Mouse (Mus musculus) thymus, adult 2 months (tissue): ENCODE results near the gene Phb. TPM values are rescaled to one million over a fixed set of nuclear protein-coding genes. Genes with fewer than 3 reads are reported as not detected.

Experiments
- DNase-seq: peaks from one replicate; pipeline ENCODE4 v3.0.0; 2021
- H3K27ac ChIP-seq: fragments of 200-500 bp; 2 replicates; pipeline ENCODE4 v1.5.1; 2012; ENCODE audit warnings: low read length, control low read depth; ENCODE audit not compliant: control insufficient read depth, insufficient read depth
- H3K27me3 ChIP-seq: fragments of 200-500 bp; 2 replicates; pipeline ENCODE4 v1.6.1; 2012; ENCODE audit warnings: mild to moderate bottlenecking, low read length, moderate library complexity, mixed read lengths; ENCODE audit not compliant: control insufficient read depth, insufficient read depth
- H3K36me3 ChIP-seq: fragments of 200-500 bp; 2 replicates; pipeline ENCODE4 v1.6.1; 2012; ENCODE audit warnings: mild to moderate bottlenecking, low read length, moderate library complexity; ENCODE audit not compliant: control insufficient read depth, insufficient read depth
- H3K4me1 ChIP-seq: fragments of 200-500 bp; replicated peaks from 2 replicates; pipeline ENCODE4 v1.6.1; 2012; ENCODE audit warnings: low read length; ENCODE audit not compliant: control insufficient read depth, insufficient read depth
- H3K4me3 ChIP-seq: fragments of 200-500 bp; 2 replicates; pipeline ENCODE4 v1.5.1; 2012; ENCODE audit warnings: mild to moderate bottlenecking, low read length, control low read depth, moderate library complexity; ENCODE audit not compliant: control insufficient read depth, insufficient read depth
- CTCF ChIP-seq: fragments of 200-500 bp; IDR thresholded peaks from 2 replicates; pipeline ENCODE4 v1.5.1; 2012; ENCODE audit warnings: mild to moderate bottlenecking, control low read depth, low read length, moderate library complexity, borderline replicate concordance; ENCODE audit not compliant: control insufficient read depth, poor library complexity, insufficient read depth; ENCODE audit errors: extremely low read depth
- POLR2A ChIP-seq: fragments of 200-500 bp; IDR thresholded peaks from 2 replicates; pipeline ENCODE4 v1.6.1; 2012; ENCODE audit warnings: mild to moderate bottlenecking, low read length, control low read depth, moderate library complexity; ENCODE audit not compliant: control insufficient read depth, poor library complexity, insufficient read depth; ENCODE audit errors: extremely low read depth
- WGBS: fragments of 180-500 bp; shearing (Covaris S2); methylation state at CpG from one replicate; pipeline ENCODE4 v1.1.7; 2018; 5-methylcytosine and 5-hydroxymethylcytosine counted together
- polyA plus RNA-seq: library from polyadenylated mRNA; depleted of rRNA; stranded (reverse); fragments of >200 nt; gene quantifications from 2 replicates; pipeline ENCODE4 v1.2.3, GENCODE M21; 2012

The Phb gene
- polyA plus RNA-seq, 1 experiment, result 103 TPM

DNA sequence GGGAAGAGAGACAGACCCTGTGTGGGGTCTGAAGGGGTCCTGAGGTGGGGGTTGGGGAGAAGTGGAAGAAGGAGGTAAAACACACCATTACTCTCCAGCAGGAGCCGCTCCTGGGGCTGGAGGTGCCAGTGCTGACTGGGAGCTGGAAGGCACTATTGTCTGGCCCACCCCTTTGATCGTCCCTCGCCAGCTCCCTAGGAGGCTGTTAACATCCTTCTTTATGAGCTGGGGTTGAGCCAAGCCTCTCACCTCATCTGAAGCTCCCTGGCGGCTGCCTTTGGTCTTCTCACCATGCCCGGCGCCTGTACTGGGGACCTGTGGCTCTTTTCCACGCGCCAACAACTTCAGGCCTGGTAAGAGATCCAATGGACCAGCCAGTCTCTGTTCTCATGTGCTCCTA lies 44.3 kb upstream of the Phb start:
- H3K4me3 ChIP-seq, result no peak overlapping the region
- 92% methylated on average over 8 of the region's 8 CpGs for WGBS
- no peak overlapping the region for H3K27ac ChIP-seq
- H3K4me1 ChIP-seq, result no peaks in the 10 kb centered on the region
- H3K36me3 ChIP-seq, result no peaks in the 10 kb centered on the region
- no peaks in the 10 kb centered on the region for H3K27me3 ChIP-seq
- no peak for DNase-seq
- TF ChIP-seq POLR2A, result no peak
- TF ChIP-seq CTCF, result no peak

DNA sequence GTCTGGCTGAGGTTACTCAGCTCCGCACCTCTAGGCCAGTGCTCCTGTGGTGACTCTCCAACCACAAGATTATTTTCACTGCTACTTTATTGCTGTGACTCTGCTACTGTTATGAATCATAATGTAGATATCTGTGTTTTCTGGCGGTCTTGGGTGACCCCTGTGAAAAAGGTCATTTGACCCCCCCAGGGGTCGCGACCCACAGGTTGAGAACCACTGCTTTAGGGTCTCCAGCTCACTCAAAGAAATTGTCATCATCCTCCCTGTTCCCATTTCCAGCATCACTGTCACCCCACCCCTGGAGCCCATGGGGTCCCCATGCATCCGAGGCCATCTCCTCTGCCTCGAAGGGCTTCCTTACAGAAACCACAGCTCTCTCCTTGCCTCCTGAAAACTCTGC lies 36.2 kb upstream of the Phb start:
- no peak for TF ChIP-seq POLR2A
- no peak for TF ChIP-seq CTCF
- H3K4me1 ChIP-seq, result no peaks in the 10 kb centered on the region; the same call in 1 of the 2 replicates
- no peaks in the 10 kb centered on the region for H3K36me3 ChIP-seq
- H3K27ac ChIP-seq, result no peak overlapping the region
- H3K27me3 ChIP-seq, result no peaks in the 10 kb centered on the region
- H3K4me3 ChIP-seq, result no peak overlapping the region
- 87% methylated on average over 6 of the region's 6 CpGs for WGBS
- DNase-seq, result no peak

DNA sequence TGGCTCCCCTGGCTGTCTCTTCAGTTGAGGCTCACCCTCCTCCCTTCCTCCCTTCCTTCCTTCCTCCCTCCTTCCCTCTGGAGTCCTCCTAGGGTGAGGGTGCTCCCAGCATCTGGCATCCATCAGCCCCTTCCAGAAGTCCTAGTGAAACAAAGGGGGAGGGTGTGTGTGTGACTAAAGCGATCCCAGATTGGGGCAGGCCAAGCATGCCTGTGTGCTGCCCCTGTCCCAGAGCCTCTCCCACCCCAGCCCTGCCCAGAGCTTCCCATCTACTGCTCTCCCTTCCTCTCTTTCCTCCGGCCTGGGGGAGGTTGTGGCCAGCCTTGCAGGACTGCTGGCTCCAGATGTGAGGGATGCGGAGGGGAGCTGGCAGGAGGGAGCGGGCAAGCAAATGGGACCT lies 35.5 kb upstream of the Phb start:
- TF ChIP-seq CTCF, result no peak
- no peak for TF ChIP-seq POLR2A
- Histone ChIP-seq H3K4me3 (no peak overlapping the region), H3K27ac (no peak overlapping the region), H3K27me3 (no peaks in the 10 kb centered on the region), H3K36me3 (no peaks in the 10 kb centered on the region), H3K4me1 (no peaks in the 10 kb centered on the region; the same call in 1 of the 2 replicates)
- DNase-seq, result no peak
- WGBS, result 97% methylated on average over 4 of the region's 4 CpGs

DNA sequence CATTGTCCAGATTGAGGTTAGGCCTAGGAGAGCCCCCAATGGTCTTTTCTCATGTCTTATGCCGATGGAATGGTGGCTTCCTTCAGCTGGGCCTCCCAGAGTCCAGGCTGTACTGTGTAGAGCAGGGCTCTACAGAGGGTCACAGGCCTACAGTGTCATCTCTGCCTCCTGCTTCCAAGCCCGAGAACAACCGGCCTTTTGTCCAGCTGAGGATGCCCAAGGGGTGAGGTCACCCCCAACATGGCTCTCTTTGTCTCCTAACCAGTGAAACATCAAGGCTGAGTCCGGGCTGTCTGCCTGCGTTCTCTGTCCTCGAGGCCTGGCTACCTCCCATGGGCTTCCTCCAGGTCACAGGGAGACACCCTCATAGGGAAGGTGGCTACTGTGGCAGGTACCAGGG lies 34.3 kb upstream of the Phb start:
- H3K27me3 ChIP-seq, result no peaks in the 10 kb centered on the region
- H3K36me3 ChIP-seq, result no peaks in the 10 kb centered on the region
- no peaks in the 10 kb centered on the region; the same call in 1 of the 2 replicates for H3K4me1 ChIP-seq
- no peak for TF ChIP-seq CTCF
- no peak for TF ChIP-seq POLR2A
- 91% methylated on average over 6 of the region's 6 CpGs for WGBS
- no peak overlapping the region for H3K4me3 ChIP-seq
- DNase-seq, result no peak
- no peak overlapping the region for H3K27ac ChIP-seq

DNA sequence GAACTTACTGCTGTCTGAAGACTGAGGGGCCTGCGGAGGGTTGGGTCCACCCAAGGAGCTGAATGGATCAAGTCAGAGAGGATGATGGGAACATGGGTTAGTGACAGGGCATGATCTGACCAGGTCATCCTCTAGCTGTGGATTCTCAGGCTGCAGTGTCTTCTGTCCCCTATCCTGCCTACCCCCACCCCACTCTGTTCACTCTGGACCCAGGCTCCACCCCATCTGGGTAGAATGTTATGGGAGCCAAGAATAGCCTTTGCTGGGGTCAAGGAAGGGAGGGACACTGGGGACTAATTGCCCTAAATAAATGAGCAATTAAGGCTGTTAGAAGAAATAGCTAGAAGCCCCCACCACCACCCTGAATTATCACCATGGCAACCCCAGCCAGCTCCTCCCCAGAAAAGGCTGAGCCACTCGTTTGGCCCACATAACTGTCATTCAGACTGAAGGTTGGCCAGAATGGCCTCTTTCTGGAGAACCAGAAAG lies 33.2 kb upstream of the Phb start:
- H3K4me1 ChIP-seq, result no peaks in the 10 kb centered on the region; the same call in 1 of the 2 replicates
- H3K4me3 ChIP-seq, result no peak overlapping the region
- DNase-seq, result no peak
- no peaks in the 10 kb centered on the region for H3K27me3 ChIP-seq
- H3K27ac ChIP-seq, result no peak overlapping the region
- 95% methylated on average over 2 of the region's 2 CpGs for WGBS
- no peaks in the 10 kb centered on the region for H3K36me3 ChIP-seq
- no peak for TF ChIP-seq CTCF
- TF ChIP-seq POLR2A, result no peak

DNA sequence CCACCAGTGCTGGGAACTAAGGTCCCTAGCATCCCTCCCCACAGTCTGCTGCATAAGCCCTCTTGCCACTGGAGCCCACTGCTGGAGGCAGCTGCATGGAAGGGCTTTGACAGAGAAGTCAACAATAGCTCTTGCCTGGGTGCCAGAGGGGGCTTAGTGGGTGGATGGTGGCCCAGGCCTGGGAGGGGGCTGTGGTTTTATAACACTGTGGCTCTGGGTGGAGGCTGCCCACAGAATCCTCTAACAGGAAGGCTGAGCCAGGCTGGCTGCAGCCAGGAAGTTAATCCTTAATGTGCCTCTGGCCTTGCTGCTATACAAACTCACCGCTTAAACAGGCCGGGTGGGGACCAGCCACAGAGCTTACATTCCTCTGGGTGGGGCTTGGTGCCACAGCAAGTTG lies 31.7 kb upstream of the Phb start:
- Histone ChIP-seq H3K4me1 (no peaks in the 10 kb centered on the region; the same call in 1 of the 2 replicates), H3K36me3 (no peaks in the 10 kb centered on the region), H3K27ac (no peak overlapping the region), H3K4me3 (no peak overlapping the region), H3K27me3 (no peaks in the 10 kb centered on the region)
- TF ChIP-seq CTCF, result no peak
- TF ChIP-seq POLR2A, result no peak
- 7% methylated on average over 2 of the region's 2 CpGs for WGBS
- DNase-seq, result no peak

DNA sequence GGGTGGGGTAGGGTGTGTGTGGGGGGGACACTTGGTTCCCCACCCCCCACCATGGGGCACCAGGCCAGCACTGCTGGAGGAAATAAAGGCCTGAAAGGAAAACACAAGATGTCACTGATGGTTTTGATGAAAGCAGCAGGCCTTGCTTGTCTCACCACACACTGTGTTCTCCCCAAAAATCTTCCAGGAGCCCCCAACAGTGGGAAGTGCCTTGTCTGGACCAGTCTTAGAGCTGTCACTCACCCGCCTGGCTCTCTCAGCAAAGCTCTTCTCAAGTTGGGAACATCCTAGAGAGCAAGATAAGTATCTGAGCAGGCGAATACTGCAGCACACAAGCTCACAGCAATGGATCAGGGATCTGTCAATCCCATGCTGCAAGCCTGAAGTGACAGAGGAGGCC lies 26.0 kb upstream of the Phb start:
- TF ChIP-seq POLR2A, result no peak
- TF ChIP-seq CTCF, result no peak
- no peak overlapping the region for H3K27ac ChIP-seq
- WGBS, result 78% methylated on average over 2 of the region's 2 CpGs

More for the DNA sequence above, 26.0 kb upstream of the Phb start:
- Histone ChIP-seq H3K4me1 (no peaks in the 10 kb centered on the region), H3K27me3 (peaks cover 8% of the 10 kb centered on the region; the same call in 1 of the 2 replicates), H3K36me3 (no peaks in the 10 kb centered on the region), H3K4me3 (no peak overlapping the region)
- DNase-seq, result no peak
